Mouse (Mus musculus) neural tube, embryonic 10.5 days (tissue): Measurements from ENCODE around the gene Rarb.

Experiments
- DNase-seq: peaks from one replicate; pipeline ENCODE4 v3.0.0-alpha.2; 2017; ENCODE audit warnings: low spot score; ENCODE audit errors: extremely low spot score

Gene Rarb

GRCm38 (mm10) chr14:16537433-16537832 is 281.5 kb downstream of the Rarb start:
- no peak for DNase-seq

- DNase-seq: no peak
Measured at GRCm38 (mm10) chr14:16528631-16529030, 290.3 kb downstream of the Rarb start.

GRCm38 (mm10) chr14:16526120-16526519 is 292.8 kb downstream of the Rarb start:
- DNase-seq: no peak

- DNase-seq: no peak
Measured at GRCm38 (mm10) chr14:16525137-16525924, 293.6 kb downstream of the Rarb start.

- no peak for DNase-seq
Measured at GRCm38 (mm10) chr14:16522852-16523251, 296.1 kb downstream of the Rarb start.

- no peak for DNase-seq
Measured at GRCm38 (mm10) chr14:16519588-16520167, 299.3 kb downstream of the Rarb start.

GRCm38 (mm10) chr14:16517958-16518357 is 301.0 kb downstream of the Rarb start:
- no peak for DNase-seq

GRCm38 (mm10) chr14:16515731-16516130 is 303.2 kb downstream of the Rarb start:
- DNase-seq: no peak

GRCm38 (mm10) chr14:16510574-16510973 is 308.4 kb downstream of the Rarb start:
- no peak for DNase-seq

- DNase-seq: no peak
Measured at GRCm38 (mm10) chr14:16509825-16510224, 309.1 kb downstream of the Rarb start.

GRCm38 (mm10) chr14:16508760-16509159 is 310.2 kb downstream of the Rarb start:
- no peak for DNase-seq

- no peak for DNase-seq
Measured at GRCm38 (mm10) chr14:16497226-16497661, 321.7 kb downstream of the Rarb start.

- DNase-seq: no peak
Measured at GRCm38 (mm10) chr14:16483656-16484380, 335.1 kb downstream of the Rarb start.

- no peak for DNase-seq
Measured at GRCm38 (mm10) chr14:16480621-16481020, 338.3 kb downstream of the Rarb start.

- DNase-seq: no peak
Measured at GRCm38 (mm10) chr14:16479521-16479920, 339.4 kb downstream of the Rarb start.

GRCm38 (mm10) chr14:16478606-16479323 is 340.2 kb downstream of the Rarb start:
- DNase-seq: no peak

- DNase-seq: no peak
Measured at GRCm38 (mm10) chr14:16448269-16448987, 370.5 kb downstream of the Rarb start.

- no peak for DNase-seq
Measured at GRCm38 (mm10) chr14:16447587-16447986, 371.4 kb downstream of the Rarb start.

GRCm38 (mm10) chr14:16444859-16445258 is 374.1 kb downstream of the Rarb start:
- DNase-seq: no peak

GRCm38 (mm10) chr14:16439385-16440126 is 379.4 kb downstream of the Rarb start:
- DNase-seq: no peak
